Mouse (Mus musculus): ENCODE measurements around the gene Zfp60. TPM values are rescaled to one million over a fixed set of nuclear protein-coding genes. Genes with fewer than 3 reads are reported as not detected.
A peak's percentile ranks its signal among the peaks of the same experiment; 100 is the strongest.

The Zfp60 gene
- polyA plus RNA-seq, 1 experiment, result 2.0 TPM

GRCm38 (mm10) chr7:27732508-27732907 is 1.3 kb downstream of the Zfp60 start:
- H3K79me2 ChIP-seq (ENCODE audit: control insufficient read depth, insufficient read depth), result peaks cover 45% of the 10 kb centered on the region
- no peaks in the 10 kb centered on the region for H3K36me3 ChIP-seq (ENCODE audit: control insufficient read depth, insufficient read depth)
- TF ChIP-seq TCF3 (IDR thresholded peaks at IDR 0.05; ENCODE audit: insufficient read length, low read depth), result no peak
- H3ac ChIP-seq (ENCODE audit: control insufficient read depth, insufficient read length), result peak overlapping the region; percentile 77
- no peaks in the 10 kb centered on the region for H3K27me3 ChIP-seq (ENCODE audit: control insufficient read depth, insufficient read depth, insufficient read length)
- H3K4me3 ChIP-seq, result peak overlapping the region; percentile 61
- H3K4me2 ChIP-seq (ENCODE audit: low read depth), result peak overlapping the region; percentile 75

GRCm38 (mm10) chr7:27735457-27735856 is 4.3 kb downstream of the Zfp60 start:
- no peak overlapping the region for H3K4me2 ChIP-seq (ENCODE audit: low read depth)
- TF ChIP-seq USF1 (IDR thresholded peaks at IDR 0.05; ENCODE audit: low read depth) (no peak), POLR2AphosphoS2 (IDR thresholded peaks at IDR 0.05; ENCODE audit: insufficient read length, low read depth) (no peak), TCF3 (IDR thresholded peaks at IDR 0.05; ENCODE audit: insufficient read length, low read depth) (no peak), MYOG (IDR thresholded peaks at IDR 0.05; ENCODE audit: control insufficient read depth in 1 of 3, insufficient read depth in 1 of 3, insufficient read length in 2 of 3, low read depth in 2 of 3) (no peak), TCF12 (IDR thresholded peaks at IDR 0.05; ENCODE audit: insufficient read depth, poor library complexity, severe bottlenecking) (no peak), CEBPB (IDR thresholded peaks at IDR 0.05; ENCODE audit: insufficient read depth, poor library complexity, severe bottlenecking) (no peak), REST (IDR thresholded peaks at IDR 0.05; ENCODE audit: insufficient read depth, insufficient read length) (no peak), E2F4 (IDR thresholded peaks at IDR 0.05; ENCODE audit: insufficient read depth) (no peak), MYOD1 (IDR thresholded peaks at IDR 0.05; ENCODE audit: control insufficient read depth in 1 of 3, insufficient read length in 2 of 3, low read depth in 2 of 3) (no peak), POLR2A (IDR thresholded peaks at IDR 0.05; ENCODE audit: insufficient read length, low read depth) (no peak), SRF (IDR thresholded peaks at IDR 0.05; ENCODE audit: control insufficient read depth, insufficient read length, low read depth) (no peak), MAX (IDR thresholded peaks at IDR 0.05; ENCODE audit: low read depth) (no peak)
- H3K4me3 ChIP-seq, result no peak overlapping the region
- H3K36me3 ChIP-seq (ENCODE audit: control insufficient read depth, insufficient read depth), result peaks cover 16% of the 10 kb centered on the region
- no peaks in the 10 kb centered on the region for H3K27me3 ChIP-seq (ENCODE audit: control insufficient read depth, insufficient read depth, insufficient read length)
- no peak overlapping the region for H3ac ChIP-seq (ENCODE audit: control insufficient read depth, insufficient read length)
- peaks cover 45% of the 10 kb centered on the region for H3K79me2 ChIP-seq (ENCODE audit: control insufficient read depth, insufficient read depth)

- H3K4me3 ChIP-seq, result no peak overlapping the region
- no peaks in the 10 kb centered on the region for H3K79me2 ChIP-seq (ENCODE audit: control insufficient read depth, insufficient read depth)
- H3K4me2 ChIP-seq (ENCODE audit: low read depth), result peak overlapping the region; percentile 55
- H3K27me3 ChIP-seq (ENCODE audit: control insufficient read depth, insufficient read depth, insufficient read length), result no peaks in the 10 kb centered on the region
- no peak overlapping the region for H3ac ChIP-seq (ENCODE audit: control insufficient read depth, insufficient read length)
- no peaks in the 10 kb centered on the region for H3K36me3 ChIP-seq (ENCODE audit: control insufficient read depth, insufficient read depth)
- TF ChIP-seq CEBPB (IDR thresholded peaks at IDR 0.05; ENCODE audit: insufficient read depth, poor library complexity, severe bottlenecking) (no peak), REST (IDR thresholded peaks at IDR 0.05; ENCODE audit: insufficient read depth, insufficient read length) (no peak), MAX (IDR thresholded peaks at IDR 0.05; ENCODE audit: low read depth) (no peak), TCF12 (IDR thresholded peaks at IDR 0.05; ENCODE audit: insufficient read depth, poor library complexity, severe bottlenecking) (no peak), MYOG (IDR thresholded peaks at IDR 0.05; ENCODE audit: control insufficient read depth in 1 of 3, insufficient read depth in 1 of 3, insufficient read length in 2 of 3, low read depth in 2 of 3) (peak in 2 of 3 experiments; percentile 75 to 87), E2F4 (IDR thresholded peaks at IDR 0.05; ENCODE audit: insufficient read depth) (no peak), MYOD1 (IDR thresholded peaks at IDR 0.05; ENCODE audit: control insufficient read depth in 1 of 3, insufficient read length in 2 of 3, low read depth in 2 of 3) (peak; percentile 43 to 83 (median 56)), SRF (IDR thresholded peaks at IDR 0.05; ENCODE audit: control insufficient read depth, insufficient read length, low read depth) (no peak), TCF3 (IDR thresholded peaks at IDR 0.05; ENCODE audit: insufficient read length, low read depth) (no peak), POLR2AphosphoS2 (IDR thresholded peaks at IDR 0.05; ENCODE audit: insufficient read length, low read depth) (no peak), POLR2A (IDR thresholded peaks at IDR 0.05; ENCODE audit: insufficient read length, low read depth) (no peak)
These were observed 25.3 kb downstream of the Zfp60 start for GRCm38 (mm10) chr7:27756351-27757047.

- Histone ChIP-seq H3K79me2 (ENCODE audit: control insufficient read depth, insufficient read depth) (no peaks in the 10 kb centered on the region), H3K4me3 (no peak overlapping the region), H3ac (ENCODE audit: control insufficient read depth, insufficient read length) (no peak overlapping the region), H3K27me3 (ENCODE audit: control insufficient read depth, insufficient read depth, insufficient read length) (no peaks in the 10 kb centered on the region), H3K4me2 (ENCODE audit: low read depth) (no peak overlapping the region), H3K36me3 (ENCODE audit: control insufficient read depth, insufficient read depth) (no peaks in the 10 kb centered on the region)
- TF ChIP-seq MAX (IDR thresholded peaks at IDR 0.05; ENCODE audit: low read depth) (no peak), REST (IDR thresholded peaks at IDR 0.05; ENCODE audit: insufficient read depth, insufficient read length) (no peak), E2F4 (IDR thresholded peaks at IDR 0.05; ENCODE audit: insufficient read depth) (no peak), MYOD1 (IDR thresholded peaks at IDR 0.05; ENCODE audit: control insufficient read depth in 1 of 3, insufficient read length in 2 of 3, low read depth in 2 of 3) (no peak), SRF (IDR thresholded peaks at IDR 0.05; ENCODE audit: control insufficient read depth, insufficient read length, low read depth) (no peak), USF1 (IDR thresholded peaks at IDR 0.05; ENCODE audit: low read depth) (no peak), CEBPB (IDR thresholded peaks at IDR 0.05; ENCODE audit: insufficient read depth, poor library complexity, severe bottlenecking) (no peak), MYOG (IDR thresholded peaks at IDR 0.05; ENCODE audit: control insufficient read depth in 1 of 3, insufficient read depth in 1 of 3, insufficient read length in 2 of 3, low read depth in 2 of 3) (no peak), POLR2A (IDR thresholded peaks at IDR 0.05; ENCODE audit: insufficient read length, low read depth) (no peak), TCF3 (IDR thresholded peaks at IDR 0.05; ENCODE audit: insufficient read length, low read depth) (no peak), POLR2AphosphoS2 (IDR thresholded peaks at IDR 0.05; ENCODE audit: insufficient read length, low read depth) (no peak), TCF12 (IDR thresholded peaks at IDR 0.05; ENCODE audit: insufficient read depth, poor library complexity, severe bottlenecking) (no peak)
These were observed 25.8 kb downstream of the Zfp60 start for GRCm38 (mm10) chr7:27757048-27757375.

Data from myocyte (in vitro differentiated cells).